Mouse (Mus musculus): Measurements from ENCODE around the gene Vps33a. TPM values are rescaled to one million over a fixed set of nuclear protein-coding genes. Genes with fewer than 3 reads are reported as not detected.

The Vps33a gene
- polyA plus RNA-seq (2015; fragmentation: Nextera tagmentation; extraction: Ambion mirVana): 31.6 and 33.5 TPM in 2 replicates

DNA sequence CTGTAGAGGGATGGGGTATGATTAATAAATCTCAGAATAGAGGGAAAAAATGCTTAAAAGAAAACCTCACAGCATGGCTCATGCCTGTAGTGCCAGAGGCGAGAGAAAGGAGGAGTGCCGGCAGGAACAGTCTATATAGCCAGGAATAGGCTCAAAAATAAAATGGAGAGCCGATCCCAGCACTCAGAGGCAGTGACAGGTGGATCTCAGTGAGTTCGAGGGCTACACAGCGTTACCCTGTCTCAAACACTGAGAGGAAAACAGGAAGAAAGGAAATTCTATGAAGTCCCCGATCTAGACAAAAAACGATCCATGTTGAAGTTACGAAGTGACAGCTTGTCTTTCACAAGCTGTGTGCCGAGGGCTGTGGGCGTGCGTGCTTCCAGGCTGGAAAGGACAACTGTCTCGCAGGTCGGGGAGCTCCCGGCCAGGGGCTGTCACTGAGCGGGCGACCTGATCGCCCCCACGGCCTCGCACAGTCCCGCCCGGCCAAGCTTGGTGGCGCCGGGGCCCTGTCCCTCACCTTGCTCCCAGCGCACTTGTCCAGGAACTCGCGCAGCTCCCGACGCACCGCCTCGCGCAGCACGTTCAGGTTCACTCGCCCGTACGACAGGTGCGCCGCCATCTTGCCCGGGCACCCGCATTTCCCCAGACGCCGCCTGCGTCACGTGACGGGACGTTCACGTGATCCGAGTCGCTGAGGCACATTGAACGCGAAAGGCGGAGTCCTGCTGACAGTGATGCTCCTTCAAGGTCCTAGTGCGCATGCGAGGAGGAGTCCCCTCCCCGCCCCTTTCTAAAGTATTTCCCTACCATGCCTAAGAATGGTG lies at the start of gene Vps33a:
Gene Vps33a (minus strand): TSS at position 682 of the 830 bp plus-strand sequence.
- no peaks in the 10 kb centered on the region for H3K9me3 ChIP-seq (ENCODE audit: control insufficient read depth, low read length)
- WGBS: under 1% methylated on average over 54 of the region's 54 CpGs
- no peaks in the 10 kb centered on the region for H3K27me3 ChIP-seq (replicated peaks; ENCODE audit: control insufficient read depth, insufficient read depth, low read length)
- peak; percentile 95 for ATAC-seq
- H3K27ac ChIP-seq (ENCODE audit: low read length): peak within 1 kb of the TSS; percentile 43
- peak within 1 kb of the TSS; percentile 56 for H3K4me2 ChIP-seq (ENCODE audit: low read depth, low read length)
- peak within 1 kb of the TSS; percentile 78 for H3K4me3 ChIP-seq (ENCODE audit: low read length)
- H3K4me1 ChIP-seq (ENCODE audit: control insufficient read depth, insufficient read depth, low read length): peaks cover 5% of the 10 kb centered on the region
- 0 out of 2 replicates have a peak, but pooled peaks cover 6% of the 10 kb centered on the region for H3K36me3 ChIP-seq (ENCODE audit: control insufficient read depth, insufficient read depth, low read length)
- peak within 1 kb of the TSS; percentile 79 for H3K9ac ChIP-seq (ENCODE audit: low read depth, low read length)

DNA sequence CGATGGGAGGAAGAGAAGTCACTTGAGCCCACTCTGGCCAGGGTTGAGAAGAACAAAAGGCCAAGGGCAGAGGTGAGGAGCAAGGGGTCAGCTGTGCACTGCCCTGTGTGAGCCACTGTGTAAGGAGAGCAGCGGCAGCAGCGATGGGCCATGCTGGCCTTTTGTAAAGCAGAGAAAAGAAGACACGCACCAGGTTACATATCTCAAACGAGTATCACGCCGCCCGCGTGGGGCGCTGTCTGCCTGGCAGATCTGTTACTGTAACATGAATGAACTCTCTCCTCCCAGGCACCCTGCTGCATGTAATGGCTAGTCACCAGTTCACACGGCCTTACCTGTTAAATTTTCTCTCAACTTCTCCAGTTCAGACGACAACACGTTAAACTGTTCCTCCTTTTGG lies 49.6 kb upstream of the Vps33a start:
- Histone ChIP-seq H3K4me2 (ENCODE audit: low read depth, low read length) (no peak overlapping the region), H3K9ac (ENCODE audit: low read depth, low read length) (no peak overlapping the region), H3K4me3 (ENCODE audit: low read length) (no peak overlapping the region), H3K27me3 (replicated peaks; ENCODE audit: control insufficient read depth, insufficient read depth, low read length) (no peaks in the 10 kb centered on the region), H3K36me3 (ENCODE audit: control insufficient read depth, insufficient read depth, low read length) (peaks cover 4% of the 10 kb centered on the region; the same call in 1 of the 2 replicates), H3K4me1 (ENCODE audit: control insufficient read depth, insufficient read depth, low read length) (no peaks in the 10 kb centered on the region), H3K9me3 (ENCODE audit: control insufficient read depth, low read length) (no peaks in the 10 kb centered on the region), H3K27ac (ENCODE audit: low read length) (no peak overlapping the region)
- WGBS: 78% methylated on average over 13 of the region's 13 CpGs
- no peak for ATAC-seq

DNA sequence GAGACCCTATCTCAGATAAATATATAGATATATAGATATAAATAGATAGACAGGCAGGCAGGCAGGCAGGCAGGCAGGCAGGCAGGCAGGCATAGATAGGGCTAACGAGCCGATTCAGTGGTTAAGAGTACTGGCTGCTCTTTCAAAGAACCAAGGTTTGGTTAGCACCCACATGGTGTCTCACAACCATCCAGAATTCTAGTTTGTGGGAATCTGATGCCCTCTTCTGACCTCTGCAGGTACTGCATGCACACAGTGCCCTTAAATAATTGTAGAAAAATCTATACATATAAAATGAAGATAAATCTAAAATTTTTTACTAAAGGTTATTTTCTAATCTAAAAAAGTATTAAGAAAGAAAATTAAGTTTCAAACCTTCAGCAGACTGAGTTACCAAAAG lies 45.7 kb upstream of the Vps33a start:
- Histone ChIP-seq H3K4me1 (ENCODE audit: control insufficient read depth, insufficient read depth, low read length) (no peaks in the 10 kb centered on the region), H3K4me2 (ENCODE audit: low read depth, low read length) (no peak overlapping the region), H3K36me3 (ENCODE audit: control insufficient read depth, insufficient read depth, low read length) (peaks cover 12% of the 10 kb centered on the region), H3K9me3 (ENCODE audit: control insufficient read depth, low read length) (no peaks in the 10 kb centered on the region), H3K27ac (ENCODE audit: low read length) (no peak overlapping the region), H3K9ac (ENCODE audit: low read depth, low read length) (no peak overlapping the region), H3K27me3 (replicated peaks; ENCODE audit: control insufficient read depth, insufficient read depth, low read length) (no peaks in the 10 kb centered on the region), H3K4me3 (ENCODE audit: low read length) (no peak overlapping the region)
- ATAC-seq: no peak
- 80% methylated on average over 2 of the region's 2 CpGs for WGBS

DNA sequence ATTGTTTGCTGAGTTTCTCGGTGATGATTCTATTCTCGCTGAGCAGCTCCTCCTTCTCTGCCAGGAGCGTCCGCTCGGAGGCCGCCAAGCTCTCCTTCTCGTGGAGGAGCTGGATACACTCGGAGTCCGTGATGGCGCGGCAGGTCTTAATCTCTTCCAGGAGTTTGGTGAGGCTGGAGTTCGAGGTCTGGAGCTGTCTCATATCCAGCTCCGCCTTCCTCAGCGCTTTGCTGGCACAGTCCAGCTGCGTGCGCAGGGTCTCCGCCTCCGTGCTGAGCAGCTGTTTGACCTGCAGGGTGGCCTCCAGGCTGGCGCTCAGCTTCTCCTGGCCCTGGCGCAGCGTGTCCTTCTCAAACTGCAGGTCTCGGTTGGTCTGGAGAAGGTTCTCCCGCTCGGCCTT lies 41.4 kb upstream of the Vps33a start:
- ATAC-seq: no peak
- no peaks in the 10 kb centered on the region for H3K9me3 ChIP-seq (ENCODE audit: control insufficient read depth, low read length)
- H3K4me3 ChIP-seq (ENCODE audit: low read length): no peak overlapping the region
- peaks cover 12% of the 10 kb centered on the region for H3K36me3 ChIP-seq (ENCODE audit: control insufficient read depth, insufficient read depth, low read length)
- H3K4me1 ChIP-seq (ENCODE audit: control insufficient read depth, insufficient read depth, low read length): no peaks in the 10 kb centered on the region
- no peaks in the 10 kb centered on the region for H3K27me3 ChIP-seq (replicated peaks; ENCODE audit: control insufficient read depth, insufficient read depth, low read length)
- H3K27ac ChIP-seq (ENCODE audit: low read length): no peak overlapping the region
- H3K9ac ChIP-seq (ENCODE audit: low read depth, low read length): no peak overlapping the region
- WGBS: 95% methylated on average over 24 of the region's 24 CpGs
- H3K4me2 ChIP-seq (ENCODE audit: low read depth, low read length): no peak overlapping the region

DNA sequence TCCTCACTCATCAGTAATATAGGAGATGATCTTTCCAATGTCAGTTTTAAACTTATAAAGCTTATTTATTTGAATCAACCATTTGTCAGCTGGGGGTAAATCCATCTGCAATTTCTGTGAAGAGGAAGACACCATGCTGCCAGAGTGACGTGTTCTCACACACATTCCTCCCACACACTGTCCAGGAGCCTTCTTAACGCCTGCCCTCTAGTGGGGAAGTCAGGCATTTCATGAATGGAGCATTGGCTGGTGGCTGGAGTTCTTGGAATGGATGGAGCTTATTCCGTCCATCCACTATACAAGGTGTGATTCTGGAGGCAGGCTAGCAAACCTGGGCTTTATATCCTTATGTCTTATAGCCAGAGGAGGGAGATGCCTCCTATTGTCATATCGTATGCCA lies 37.0 kb upstream of the Vps33a start:
- no peak overlapping the region for H3K4me3 ChIP-seq (ENCODE audit: low read length)
- no peaks in the 10 kb centered on the region for H3K27me3 ChIP-seq (replicated peaks; ENCODE audit: control insufficient read depth, insufficient read depth, low read length)
- no peak overlapping the region for H3K9ac ChIP-seq (ENCODE audit: low read depth, low read length)
- 32% methylated on average over 4 of the region's 4 CpGs for WGBS
- H3K36me3 ChIP-seq (ENCODE audit: control insufficient read depth, insufficient read depth, low read length): peaks cover 4% of the 10 kb centered on the region
- ATAC-seq: no peak
- no peaks in the 10 kb centered on the region for H3K9me3 ChIP-seq (ENCODE audit: control insufficient read depth, low read length)
- no peaks in the 10 kb centered on the region for H3K4me1 ChIP-seq (ENCODE audit: control insufficient read depth, insufficient read depth, low read length)
- no peak overlapping the region for H3K4me2 ChIP-seq (ENCODE audit: low read depth, low read length)
- no peak overlapping the region for H3K27ac ChIP-seq (ENCODE audit: low read length)

DNA sequence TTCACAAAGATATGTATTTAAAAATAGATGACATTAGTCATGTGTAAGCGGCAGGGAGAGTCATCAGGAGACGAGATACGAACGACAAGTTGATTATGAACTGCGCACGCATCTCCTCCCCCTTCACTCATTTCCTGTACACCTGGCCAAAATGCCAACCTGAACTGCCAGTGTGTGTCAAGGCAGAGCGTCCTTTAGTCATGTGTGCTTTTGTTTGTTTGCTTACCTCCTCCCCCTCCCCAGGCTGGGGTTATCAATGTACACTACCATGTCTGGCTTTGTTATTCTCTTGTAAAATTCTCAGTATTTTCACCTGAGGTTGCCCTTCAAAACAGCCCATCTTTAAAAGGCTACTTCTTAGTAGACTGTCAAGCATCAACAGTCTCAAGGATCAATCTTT lies 36.6 kb upstream of the Vps33a start:
- Histone ChIP-seq H3K27ac (ENCODE audit: low read length) (no peak overlapping the region), H3K36me3 (ENCODE audit: control insufficient read depth, insufficient read depth, low read length) (peaks cover 3% of the 10 kb centered on the region), H3K9ac (ENCODE audit: low read depth, low read length) (no peak overlapping the region), H3K9me3 (ENCODE audit: control insufficient read depth, low read length) (no peaks in the 10 kb centered on the region), H3K27me3 (replicated peaks; ENCODE audit: control insufficient read depth, insufficient read depth, low read length) (no peaks in the 10 kb centered on the region), H3K4me3 (ENCODE audit: low read length) (no peak overlapping the region), H3K4me2 (ENCODE audit: low read depth, low read length) (no peak overlapping the region), H3K4me1 (ENCODE audit: control insufficient read depth, insufficient read depth, low read length) (no peaks in the 10 kb centered on the region)
- ATAC-seq: no peak
- WGBS: 88% methylated on average over 7 of the region's 7 CpGs

DNA sequence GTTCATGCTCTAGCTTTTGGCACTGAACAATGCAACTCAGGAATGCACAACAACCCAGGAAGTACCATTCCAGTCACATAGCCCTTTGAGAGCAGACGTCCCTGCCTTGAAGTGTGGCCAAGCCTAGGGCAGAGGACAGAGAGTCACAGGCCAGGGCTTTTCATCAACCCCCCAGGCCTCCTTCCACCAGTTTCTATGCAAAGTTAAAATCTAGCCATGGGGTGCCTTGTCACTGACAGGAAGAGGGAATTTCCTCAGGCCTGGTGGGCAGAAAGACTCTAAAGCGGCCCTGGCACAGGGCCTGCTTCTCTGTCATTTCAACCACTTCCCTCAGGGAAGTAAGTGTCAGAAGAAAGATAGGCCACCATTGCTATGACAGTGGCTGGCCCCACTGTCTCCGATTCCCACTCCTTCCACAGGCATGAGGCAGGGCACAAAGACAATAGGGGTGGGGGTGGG lies 34.4 kb upstream of the Vps33a start:
- H3K4me1 ChIP-seq (ENCODE audit: control insufficient read depth, insufficient read depth, low read length): no peaks in the 10 kb centered on the region
- no peaks in the 10 kb centered on the region for H3K9me3 ChIP-seq (ENCODE audit: control insufficient read depth, low read length)
- no peak overlapping the region for H3K4me3 ChIP-seq (ENCODE audit: low read length)
- no peak overlapping the region for H3K9ac ChIP-seq (ENCODE audit: low read depth, low read length)
- H3K27me3 ChIP-seq (replicated peaks; ENCODE audit: control insufficient read depth, insufficient read depth, low read length): no peaks in the 10 kb centered on the region
- no peak overlapping the region for H3K4me2 ChIP-seq (ENCODE audit: low read depth, low read length)
- no peaks in the 10 kb centered on the region; the same call in 1 of the 2 replicates for H3K36me3 ChIP-seq (ENCODE audit: control insufficient read depth, insufficient read depth, low read length)
- 72% methylated on average over 3 of the region's 3 CpGs for WGBS
- ATAC-seq: no peak
- H3K27ac ChIP-seq (ENCODE audit: low read length): no peak overlapping the region

DNA sequence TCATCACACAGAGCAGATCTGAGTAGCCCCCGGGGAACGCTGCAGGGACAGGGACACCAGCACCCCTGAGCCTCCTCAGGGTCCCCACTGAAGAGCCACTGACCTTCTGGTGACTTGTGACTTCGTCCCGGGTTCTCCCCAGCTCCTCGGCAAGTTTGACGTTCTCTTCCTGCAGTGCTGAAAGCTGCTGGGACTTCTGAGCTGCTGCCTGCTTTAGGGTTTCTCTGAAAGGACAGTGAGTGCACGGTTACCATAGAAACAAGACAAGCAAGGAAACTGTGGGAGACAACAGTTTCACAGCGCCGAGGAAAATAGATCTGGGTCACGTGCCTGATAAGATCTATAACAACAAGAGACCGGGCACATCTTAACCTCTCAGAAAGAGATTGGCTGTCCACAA lies 30.7 kb upstream of the Vps33a start:
- no peaks in the 10 kb centered on the region for H3K4me1 ChIP-seq (ENCODE audit: control insufficient read depth, insufficient read depth, low read length)
- WGBS: 52% methylated on average over 11 of the region's 11 CpGs
- no peak for ATAC-seq
- H3K4me3 ChIP-seq (ENCODE audit: low read length): no peak overlapping the region
- no peaks in the 10 kb centered on the region for H3K9me3 ChIP-seq (ENCODE audit: control insufficient read depth, low read length)
- H3K36me3 ChIP-seq (ENCODE audit: control insufficient read depth, insufficient read depth, low read length): no peaks in the 10 kb centered on the region; the same call in 1 of the 2 replicates
- no peaks in the 10 kb centered on the region for H3K27me3 ChIP-seq (replicated peaks; ENCODE audit: control insufficient read depth, insufficient read depth, low read length)
- H3K4me2 ChIP-seq (ENCODE audit: low read depth, low read length): no peak overlapping the region
- no peak overlapping the region for H3K9ac ChIP-seq (ENCODE audit: low read depth, low read length)
- H3K27ac ChIP-seq (ENCODE audit: low read length): no peak overlapping the region

DNA sequence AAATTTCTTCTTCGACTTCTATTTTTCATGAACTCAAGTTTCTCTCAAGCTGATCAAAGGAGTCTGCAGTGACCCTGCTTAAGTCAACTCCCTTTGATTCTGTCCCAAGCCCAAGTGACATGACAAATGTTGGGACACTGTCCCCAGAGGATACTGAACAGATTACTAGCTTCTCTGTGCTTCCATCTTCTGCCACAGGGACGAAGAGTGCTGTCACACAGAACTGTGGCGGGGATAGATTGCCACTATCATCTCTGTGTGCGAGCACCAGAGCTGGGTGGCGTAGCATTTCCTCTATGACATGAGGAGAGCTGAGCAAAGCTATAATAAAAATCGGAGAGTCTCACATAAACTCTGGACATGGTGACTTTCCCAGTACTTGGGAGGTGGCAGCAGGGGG lies 29.3 kb upstream of the Vps33a start:
- H3K27me3 ChIP-seq (replicated peaks; ENCODE audit: control insufficient read depth, insufficient read depth, low read length): no peaks in the 10 kb centered on the region
- H3K27ac ChIP-seq (ENCODE audit: low read length): no peak overlapping the region
- H3K4me3 ChIP-seq (ENCODE audit: low read length): no peak overlapping the region
- 87% methylated on average over 6 of the region's 6 CpGs for WGBS
- ATAC-seq: no peak
- H3K4me2 ChIP-seq (ENCODE audit: low read depth, low read length): no peak overlapping the region
- H3K9me3 ChIP-seq (ENCODE audit: control insufficient read depth, low read length): no peaks in the 10 kb centered on the region
- no peaks in the 10 kb centered on the region for H3K4me1 ChIP-seq (ENCODE audit: control insufficient read depth, insufficient read depth, low read length)
- H3K9ac ChIP-seq (ENCODE audit: low read depth, low read length): no peak overlapping the region
- H3K36me3 ChIP-seq (ENCODE audit: control insufficient read depth, insufficient read depth, low read length): no peaks in the 10 kb centered on the region

Measured in intestine, embryonic 16.5 days (tissue).